ENCODE assay signal across 9 mouse cellular contexts in genomic region chr13:84222682-84222992, GRCm38 (mm10). TPM values are rescaled to one million over a fixed set of nuclear protein-coding genes. Genes with fewer than 3 reads are reported as not detected.
DNase-seq lines count a peak whose midpoint lies in the region; ATAC-seq and TF ChIP-seq lines count a peak whose summit lies in the region.
"Had no signal": no experiment of that assay in that cellular context is flagged by ENCODE, and none has a peak within 500 bp of the region (broad histone marks: within the 10 kb centered on the region; RNA-seq: fewer than 3 reads in every experiment).

No protein-coding gene starts in this region.

- H3K9me3 ChIP-seq in heart, postnatal 0 days (replicated peaks; ENCODE audit: control insufficient read depth, low read length) = no peaks in the 10 kb centered on the region
- H3K9me3 ChIP-seq in MEL (replicated peaks; ENCODE audit: insufficient read depth, low read length) = no peaks in the 10 kb centered on the region
- H3K9me3 ChIP-seq in forebrain, embryonic 16.5 days (ENCODE audit: control insufficient read depth, low read length) = no peaks in the 10 kb centered on the region

- DNase-seq in heart, postnatal 0 days (ENCODE audit: low spot score) = no peak
- DNase-seq in heart, postnatal 36 days = no peak
- no peak for DNase-seq in MEL (ENCODE audit: low read depth, low spot score)
- no peak for DNase-seq in cerebellum, postnatal 25 days
- DNase-seq in kidney, adult 18-20 months = no peak
- no peak for DNase-seq in gastrocnemius, postnatal 14 days

- no peak for TF ChIP-seq POLR2A in MEL (IDR thresholded peaks at IDR 0.05; ENCODE audit: control insufficient read depth in 1 of 2, insufficient read depth in 1 of 2, low read depth in 1 of 2, low read length in 2 of 2, poor library complexity in 1 of 2)

- peak overlapping the region; percentile 69 for H3K9ac ChIP-seq in heart, postnatal 0 days (replicated peaks; ENCODE audit: low read depth, low read length)
- H3K9ac ChIP-seq in MEL (ENCODE audit: control insufficient read depth, low read depth, low read length, poor library complexity, severe bottlenecking) = peak overlapping the region; percentile 90
- peak overlapping the region; percentile 84 for H3K9ac ChIP-seq in forebrain, embryonic 16.5 days (replicated peaks; ENCODE audit: low read depth, low read length)

- peak overlapping the region; percentile 87 for H3K27ac ChIP-seq in heart, postnatal 0 days (ENCODE audit: low read depth)
- H3K27ac ChIP-seq in MEL (ENCODE audit: control insufficient read depth, low read depth, low read length) (no peak overlapping the region), macrophage (peak overlapping the region; percentile 50; the same call in 1 of the 2 replicates)
- peak overlapping the region; percentile 90 for H3K27ac ChIP-seq in forebrain, embryonic 16.5 days (ENCODE audit: low read length)

- peaks cover 7% of the 10 kb centered on the region for H3K4me1 ChIP-seq in heart, postnatal 0 days (ENCODE audit: control insufficient read depth, insufficient read depth)
- peaks cover 3 to 6% of the 10 kb centered on the region in 2 experiments; a peak in 3 of 4 replicates for H3K4me1 ChIP-seq in MEL (ENCODE audit: control insufficient read depth in 1 of 2, insufficient read depth in 2 of 2, low read length in 2 of 2)
- H3K4me1 ChIP-seq in forebrain, embryonic 16.5 days (replicated peaks; ENCODE audit: control insufficient read depth, insufficient read depth, low read length) = peaks cover 22% of the 10 kb centered on the region

- no peaks in the 10 kb centered on the region for H3K36me3 ChIP-seq in heart, postnatal 0 days (replicated peaks; ENCODE audit: control insufficient read depth, insufficient read depth, low read length)
- H3K36me3 ChIP-seq in MEL (ENCODE audit: control insufficient read depth in 1 of 2, insufficient read depth in 2 of 2, low read length in 2 of 2) (peaks cover 0 to 31% of the 10 kb centered on the region in 2 experiments; a peak in 2 of 4 replicates), macrophage (ENCODE audit: inconsistent target) (no peaks in the 10 kb centered on the region)
- no peaks in the 10 kb centered on the region for H3K36me3 ChIP-seq in forebrain, embryonic 16.5 days (ENCODE audit: control insufficient read depth, insufficient read depth)

- WGBS in heart, postnatal 0 days = 2% methylated on average over 10 of the region's 10 CpGs
- WGBS in forebrain, embryonic 16.5 days = 1% methylated on average over 10 of the region's 10 CpGs
- 2% methylated on average over 10 of the region's 10 CpGs for WGBS in macrophage (ENCODE audit: missing documents)

- no peaks in the 10 kb centered on the region for H3K27me3 ChIP-seq in heart, postnatal 0 days (ENCODE audit: control insufficient read depth, insufficient read depth, low read length)
- no peaks in the 10 kb centered on the region for H3K27me3 ChIP-seq in MEL (ENCODE audit: control insufficient read depth in 1 of 2, insufficient read depth in 2 of 2, low read length in 2 of 2)
- no peaks in the 10 kb centered on the region for H3K27me3 ChIP-seq in forebrain, embryonic 16.5 days (replicated peaks; ENCODE audit: control insufficient read depth, insufficient read depth, low read length)
- H3K27me3 ChIP-seq: Patski had no signal

- H3K4me3 ChIP-seq in heart, postnatal 0 days (ENCODE audit: low read depth, low read length) = peak overlapping the region; percentile 81
- peak overlapping the region; percentile 97 to 98 for H3K4me3 ChIP-seq in MEL (ENCODE audit: control insufficient read depth in 1 of 2, insufficient read depth in 1 of 2, low read depth in 2 of 2, low read length in 2 of 2)
- peak overlapping the region; percentile 86 for H3K4me3 ChIP-seq in forebrain, embryonic 16.5 days (replicated peaks; ENCODE audit: low read length)
- H3K4me3 ChIP-seq in macrophage (ENCODE audit: inconsistent target) = peak overlapping the region; percentile 80

- intact Hi-C loops in heart, postnatal 36 days (cut with DNase I) = loop anchor here (5.0 to 10.0 kb wide), 2 partner anchors 125 to 488 kb away; no protein-coding TSS in a partner anchor
- intact Hi-C loops in gastrocnemius, postnatal 14 days (cut with DNase I; ENCODE audit: low total_unique reads) = no loop called here

- no peak for TF ChIP-seq EP300 in heart, postnatal 0 days (IDR thresholded peaks at IDR 0.05; ENCODE audit: low read depth)
- no peak for TF ChIP-seq EP300 in MEL (IDR thresholded peaks at IDR 0.05; ENCODE audit: low read depth in 1 of 2, low read length in 2 of 2)

- H3K79me2 ChIP-seq in MEL (ENCODE audit: control insufficient read depth, insufficient read depth, low read length, poor library complexity) (peaks cover 34% of the 10 kb centered on the region), macrophage (ENCODE audit: inconsistent target) (peaks cover 54% of the 10 kb centered on the region)

- peak overlapping the region; percentile 91 for H3K4me2 ChIP-seq in heart, postnatal 0 days (ENCODE audit: low read depth, low read length)
- H3K4me2 ChIP-seq in forebrain, embryonic 16.5 days (ENCODE audit: low read length) = peak overlapping the region; percentile 70

- no peak for TF ChIP-seq RAD21 in MEL (IDR thresholded peaks at IDR 0.05; ENCODE audit: low read depth, low read length)

- ATAC-seq in heart, postnatal 0 days (ENCODE audit: insufficient read depth, low read depth) = no peak
- no peak for ATAC-seq in forebrain, embryonic 16.5 days

- TF ChIP-seq CTCF in heart, postnatal 0 days (IDR thresholded peaks at IDR 0.05; ENCODE audit: low read depth) = no peak
- TF ChIP-seq CTCF in MEL (IDR thresholded peaks at IDR 0.05 in 2 of 3, conservative IDR thresholded peaks at IDR 0.05 in 1 of 3; ENCODE audit: control insufficient read depth in 1 of 3, insufficient read depth in 1 of 3, low read depth in 2 of 3, low read length in 3 of 3, poor library complexity in 1 of 3, severe bottlenecking in 1 of 3) = no peak

TF ChIP-seq in MEL, 35 proteins besides CTCF, POLR2A, EP300 and RAD21:
- TF ChIP-seq RCOR1 (IDR thresholded peaks at IDR 0.05; ENCODE audit: low read depth, low read length) (no peak), MAX (IDR thresholded peaks at IDR 0.05; ENCODE audit: low read length) (peak; percentile 9; the same call in 1 of the 2 replicates), MXI1 (IDR thresholded peaks at IDR 0.05; ENCODE audit: low read depth, low read length) (0 out of 2 replicates have a peak, but pooled peaks have one; percentile 62)

RNA-seq across cellular contexts. Expression of gene Tmem161b, which starts 0.5 kb away (rescaled TPM):
- 15.1 and 17.6 TPM in 2 replicates for total RNA-seq in heart, postnatal 0 days (2014; rRNA removed; ENCODE audit: low replicate concordance)
- 12.7 and 12.9 TPM in 2 replicates for polyA plus RNA-seq in heart, postnatal 0 days (2015; fragmentation: Nextera tagmentation; extraction: Ambion mirVana)
- total RNA-seq in heart, postnatal 36 days (2021) = 10 to 100 TPM; 11.8 to 16.3 TPM
- total RNA-seq in MEL (2012; rRNA removed) = 14.5 and 16.7 TPM in 2 replicates
- 10 to 100 TPM in 1 of 2 experiments, not detected in 1; 10.9 TPM for polyA plus RNA-seq in MEL (2012; ENCODE audit: insufficient read depth in 1 of 2, insufficient read length in 2 of 2, low read depth in 1 of 2, low replicate concordance in 2 of 2, missing spikeins in 1 of 2)
- polyA plus RNA-seq in forebrain, embryonic 16.5 days (2015; fragmentation: Nextera tagmentation; extraction: Ambion mirVana) = 31.9 and 32.2 TPM in 2 replicates
- 10 to 100 TPM; 34.9 to 97.6 (median 67.2) TPM for total RNA-seq in macrophage (2018; cell fraction: chromatin; rRNA removed)
- total RNA-seq in macrophage (2018; cell fraction: cytosol; rRNA removed) = 10 to 100 TPM in 11 of 26 experiments, 1 to 10 TPM in 15; 5.6 to 14.4 (median 9.4) TPM
- total RNA-seq in macrophage (2018; cell fraction: nucleus; rRNA removed) = 10 to 100 TPM; 31.8 to 88.2 (median 54.9) TPM
- polyA plus RNA-seq in macrophage (2018) = 7.6 to 10.2 TPM (median 8.7 TPM) in 3 replicates
- 1 to 10 TPM; 9.1 to 9.6 TPM for total RNA-seq in gastrocnemius, postnatal 14 days (2021)
